Mouse (Mus musculus) G1E (cell line): ENCODE data around the gene Degs2.

Experiments
- CTCF ChIP-seq: IDR thresholded peaks from 2 replicates; pipeline ENCODE4 v1.5.1; 2012; ENCODE audit warnings: low read depth, low read length, inconsistent platforms, mixed read lengths
- GATA1 ChIP-seq: IDR thresholded peaks from 2 replicates; pipeline ENCODE4 v1.6.1; 2012; ENCODE audit warnings: borderline replicate concordance, low read length, inconsistent platforms, mixed read lengths
- GATA2 ChIP-seq: IDR thresholded peaks from 2 replicates; pipeline ENCODE4 v1.6.1; 2012; ENCODE audit warnings: low read depth, low read length, inconsistent platforms, borderline replicate concordance
- POLR2AphosphoS5 ChIP-seq: IDR thresholded peaks from 2 replicates; pipeline ENCODE4 v1.6.1; 2012; ENCODE audit warnings: low read depth, low read length, inconsistent platforms; ENCODE audit not compliant: insufficient replicate concordance
- TAL1 ChIP-seq: conservative IDR thresholded peaks from 2 replicates; pipeline ENCODE4 v1.6.1; 2012; ENCODE audit warnings: low read depth, low read length, inconsistent platforms, mixed read lengths

DNA sequence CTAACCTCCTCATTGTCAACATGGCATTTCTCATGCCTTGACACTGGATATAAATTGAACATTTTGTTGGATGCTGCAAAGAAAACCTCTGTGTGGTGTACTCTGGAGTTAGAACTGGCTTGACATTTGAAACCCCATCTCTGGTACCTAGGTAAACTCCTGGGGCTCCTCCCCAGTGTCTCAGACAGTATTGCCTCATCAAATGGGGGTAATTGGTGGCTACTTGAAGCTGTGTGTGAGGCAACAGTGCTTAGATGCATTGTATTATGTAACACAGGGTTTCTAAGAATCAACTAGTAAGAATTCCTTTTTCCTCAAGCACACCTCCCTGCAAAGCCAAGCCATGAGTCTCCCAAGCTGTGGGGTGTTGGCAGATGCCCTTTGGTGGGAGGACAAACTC lies 54.3 kb downstream of the Degs2 start:
- TF ChIP-seq CTCF = no peak
- no peak for TF ChIP-seq TAL1
- no peak for TF ChIP-seq GATA1
- no peak for TF ChIP-seq POLR2AphosphoS5
- TF ChIP-seq GATA2 = no peak
